Mouse (Mus musculus): ENCODE results near the gene Rtraf. TPM values are rescaled to one million over a fixed set of nuclear protein-coding genes. Genes with fewer than 3 reads are reported as not detected.

Gene Rtraf
- total and polyA plus RNA-seq, 3 experiments = 115 to 216 (median 163) TPM

DNA sequence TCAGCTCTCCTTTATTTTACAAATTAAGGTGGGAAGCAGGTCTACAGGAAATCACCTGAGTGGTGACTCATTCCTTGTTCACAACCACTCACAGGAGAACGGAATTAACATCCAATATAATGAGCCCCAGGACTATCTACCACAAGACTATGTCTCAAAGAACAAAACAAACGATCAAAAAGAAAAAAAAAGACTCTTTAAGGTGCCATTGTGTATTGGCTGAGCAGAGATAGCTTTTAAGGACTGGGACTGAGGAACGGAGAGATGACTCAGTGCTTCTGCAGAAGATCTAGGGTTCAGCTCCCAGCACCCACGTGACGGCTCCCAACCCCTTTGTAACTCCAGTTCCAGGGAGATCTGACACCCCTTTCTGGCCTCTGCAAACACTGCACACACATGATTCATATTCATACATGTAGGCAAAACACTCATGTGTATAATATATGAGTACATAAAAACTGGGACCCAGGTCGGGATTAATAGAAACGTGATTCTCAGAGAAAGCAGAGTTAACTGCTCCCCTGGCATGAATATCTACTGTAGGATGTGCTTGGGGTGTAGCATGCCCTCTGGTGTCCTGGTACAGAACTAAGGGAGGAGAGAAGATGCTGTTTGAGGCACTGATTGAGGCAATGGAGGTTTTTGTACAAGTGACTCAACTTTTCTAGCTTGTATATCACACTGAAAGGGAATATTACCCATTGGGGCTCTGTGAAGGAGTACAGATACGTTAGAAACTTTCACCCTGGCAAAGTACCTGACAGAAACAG lies 37.9 kb upstream of the Rtraf start:
- in situ Hi-C loops (cut with MboI; ENCODE audit: low pct_ligation_motif_present, low pct_unique_long_range_greater_than_20kb, low sequenced_read_pairs) (no loop called here), dilution Hi-C loops (cut with MboI; ENCODE audit: extremely low pct_ligation_motif_present, extremely low pct_unique_long_range_greater_than_20kb, low sequenced_read_pairs) (no loop called here)
- Histone ChIP-seq H3K9me3 (replicated peaks; ENCODE audit: low read length) (peaks cover 5% of the 10 kb centered on the region), H3K36me3 (replicated peaks in 1 of 2; ENCODE audit: control insufficient read depth in 1 of 2, insufficient read depth in 1 of 2, low read length in 1 of 2) (no peaks in the 10 kb centered on the region), H3K4me2 (ENCODE audit: insufficient read depth, low read depth, poor library complexity, severe bottlenecking) (no peak overlapping the region), H3K4me1 (ENCODE audit: control insufficient read depth in 1 of 2, insufficient read depth in 2 of 2) (peaks cover 3 to 19% of the 10 kb centered on the region in 2 experiments), H3K9ac (ENCODE audit: insufficient read depth, low read depth) (no peak overlapping the region), H3K79me2 (replicated peaks; ENCODE audit: control insufficient read depth, extremely low read depth, insufficient read depth, poor library complexity, severe bottlenecking) (no peaks in the 10 kb centered on the region), H3K27ac (ENCODE audit: insufficient read depth, low read depth) (no peak overlapping the region), H3K4me3 (replicated peaks in 1 of 3; ENCODE audit: low read depth in 2 of 3, low read length in 2 of 3, poor library complexity in 1 of 3) (no peak overlapping the region), H3K27me3 (replicated peaks) (no peaks in the 10 kb centered on the region)
- no peak for DNase-seq (ENCODE audit: extremely low read depth)
- no peak for TF ChIP-seq MEF2A (IDR thresholded peaks at IDR 0.05; ENCODE audit: borderline replicate concordance, low read depth, low read length)
- TF ChIP-seq SIN3A (IDR thresholded peaks at IDR 0.05; ENCODE audit: low read length) = no peak
- no peak for TF ChIP-seq EP300 (IDR thresholded peaks at IDR 0.05; ENCODE audit: low read length)
- no peak for TF ChIP-seq ZKSCAN1 (IDR thresholded peaks at IDR 0.05; ENCODE audit: borderline replicate concordance, low read depth, low read length)
- TF ChIP-seq USF1 (IDR thresholded peaks at IDR 0.05; ENCODE audit: low read depth, low read length) = no peak
- no peak for TF ChIP-seq MYC (IDR thresholded peaks at IDR 0.05; ENCODE audit: low read depth, low read length)
- TF ChIP-seq SMC3 (IDR thresholded peaks at IDR 0.05; ENCODE audit: low read depth, low read length) = peak; percentile 27
- TF ChIP-seq CTCF (conservative IDR thresholded peaks at IDR 0.05 in 1 of 2, IDR thresholded peaks at IDR 0.05 in 1 of 2; ENCODE audit: low read depth in 2 of 2, low read length in 2 of 2) = peak in 1 of 2 experiments; percentile 34; a peak in 1 of 4 replicates
- no peak for TF ChIP-seq BHLHE40 (IDR thresholded peaks at IDR 0.05; ENCODE audit: low read depth, low read length)
- TF ChIP-seq TBP (conservative IDR thresholded peaks at IDR 0.05; ENCODE audit: low read depth, low read length) = no peak
- TF ChIP-seq MAFK (IDR thresholded peaks at IDR 0.05; ENCODE audit: insufficient replicate concordance, low read length) = no peak
- no peak for TF ChIP-seq GABPA (IDR thresholded peaks at IDR 0.05; ENCODE audit: insufficient replicate concordance, low read depth, low read length)
- TF ChIP-seq JUN (IDR thresholded peaks at IDR 0.05; ENCODE audit: insufficient read depth, low read depth, low read length) = no peak
- TF ChIP-seq MAX (IDR thresholded peaks at IDR 0.05; ENCODE audit: low read length) = no peak
- TF ChIP-seq MXI1 (IDR thresholded peaks at IDR 0.05; ENCODE audit: low read depth, low read length) = no peak
- TF ChIP-seq TCF12 (IDR thresholded peaks at IDR 0.05; ENCODE audit: low read depth, low read length) = no peak

DNA sequence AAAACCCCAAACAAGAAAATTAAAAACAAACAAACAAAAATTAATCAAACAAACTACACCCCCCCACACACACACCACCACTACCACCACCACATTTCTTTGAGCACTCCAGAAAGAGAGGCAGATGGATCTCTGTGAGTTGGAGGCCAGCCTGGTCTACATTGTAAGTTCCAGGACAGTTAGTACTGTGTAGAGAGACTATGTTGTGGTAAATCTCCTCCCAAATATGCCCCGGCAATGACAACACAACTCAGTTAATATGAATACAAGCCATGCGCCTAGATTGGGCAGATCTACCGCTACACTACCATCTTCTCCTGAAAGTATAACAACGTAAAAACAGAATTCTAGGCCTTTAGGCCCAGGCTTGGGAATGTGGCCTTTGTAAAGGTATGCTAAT lies 36.7 kb upstream of the Rtraf start:
- H3K9me3 ChIP-seq (replicated peaks; ENCODE audit: low read length) = peaks cover 5% of the 10 kb centered on the region
- no peaks in the 10 kb centered on the region for H3K27me3 ChIP-seq (replicated peaks)
- peaks cover 3 to 19% of the 10 kb centered on the region in 2 experiments for H3K4me1 ChIP-seq (ENCODE audit: control insufficient read depth in 1 of 2, insufficient read depth in 2 of 2)
- H3K27ac ChIP-seq (ENCODE audit: insufficient read depth, low read depth) = no peak overlapping the region
- dilution Hi-C loops (cut with MboI; ENCODE audit: extremely low pct_ligation_motif_present, extremely low pct_unique_long_range_greater_than_20kb, low sequenced_read_pairs) = no loop called here
- H3K79me2 ChIP-seq (replicated peaks; ENCODE audit: control insufficient read depth, extremely low read depth, insufficient read depth, poor library complexity, severe bottlenecking) = no peaks in the 10 kb centered on the region
- TF ChIP-seq KAT2A (IDR thresholded peaks at IDR 0.05; ENCODE audit: insufficient replicate concordance, low read length) (no peak), RAD21 (IDR thresholded peaks at IDR 0.05; ENCODE audit: low read depth, low read length) (no peak), UBTF (IDR thresholded peaks at IDR 0.05; ENCODE audit: low read depth, low read length) (no peak), ETS1 (conservative IDR thresholded peaks at IDR 0.05; ENCODE audit: low read depth, low read length) (no peak), CHD2 (IDR thresholded peaks at IDR 0.05; ENCODE audit: low read length) (no peak), ZMIZ1 (IDR thresholded peaks at IDR 0.05; ENCODE audit: low read depth, low read length) (no peak), PAX5 (IDR thresholded peaks at IDR 0.05; ENCODE audit: low read length) (no peak), GABPA (IDR thresholded peaks at IDR 0.05; ENCODE audit: insufficient replicate concordance, low read depth, low read length) (no peak)
- in situ Hi-C loops (cut with MboI; ENCODE audit: low pct_ligation_motif_present, low pct_unique_long_range_greater_than_20kb, low sequenced_read_pairs) = no loop called here
- no peaks in the 10 kb centered on the region for H3K36me3 ChIP-seq (replicated peaks in 1 of 2; ENCODE audit: control insufficient read depth in 1 of 2, insufficient read depth in 1 of 2, low read length in 1 of 2)
- no peak overlapping the region for H3K4me3 ChIP-seq (replicated peaks in 1 of 3; ENCODE audit: low read depth in 2 of 3, low read length in 2 of 3, poor library complexity in 1 of 3)
- H3K4me2 ChIP-seq (ENCODE audit: insufficient read depth, low read depth, poor library complexity, severe bottlenecking) = no peak overlapping the region
- H3K9ac ChIP-seq (ENCODE audit: insufficient read depth, low read depth) = no peak overlapping the region
- DNase-seq (ENCODE audit: extremely low read depth) = no peak

Data from CH12.LX (cell line).